Mouse (Mus musculus) neural tube, embryonic 11.5 days (tissue): ENCODE measurements around the gene 4930539E08Rik. TPM values are rescaled to one million over a fixed set of nuclear protein-coding genes. Genes with fewer than 3 reads are reported as not detected.

ENCODE experiments used
- polyA plus RNA-seq: library from polyadenylated mRNA; unstranded; fragments of >200 nt; fragmentation: Nextera tagmentation; extraction: Ambion mirVana; gene quantifications from 2 replicates; pipeline ENCODE4 v1.2.1, GENCODE M21; 2014

Gene 4930539E08Rik
- polyA plus RNA-seq, 1 experiment from 2014 or later, result 0.15 TPM

Other genes with a start within 250 kb of the 4930539E08Rik start
- 0.62 and 0.80 TPM in 2 replicates for gene Slc26a8, start 225.1 kb downstream of the 4930539E08Rik start, polyA plus RNA-seq
- gene Mapk14, start 224.0 kb downstream of the 4930539E08Rik start, polyA plus RNA-seq, result 46.6 and 52.5 TPM in 2 replicates
- gene AC170998.1, start 189.2 kb downstream of the 4930539E08Rik start, polyA plus RNA-seq, result 0.95 and 1.1 TPM in 2 replicates
- 1.8 and 2.7 TPM in 2 replicates for gene Mapk13, start 146.0 kb downstream of the 4930539E08Rik start, polyA plus RNA-seq
- gene Brpf3, start 114.2 kb downstream of the 4930539E08Rik start, polyA plus RNA-seq, result 9.0 and 9.3 TPM in 2 replicates
- not detected in 2 replicates for gene Pnpla1, start 56.9 kb downstream of the 4930539E08Rik start, polyA plus RNA-seq
- gene Pxt1, start 28.5 kb upstream of the 4930539E08Rik start, polyA plus RNA-seq, result not detected in 2 replicates
- 109 and 118 TPM in 2 replicates for gene Kctd20, start 36.6 kb upstream of the 4930539E08Rik start, polyA plus RNA-seq
- gene Stk38, start 92.7 kb upstream of the 4930539E08Rik start, polyA plus RNA-seq, result 141 and 145 TPM in 2 replicates
- 784 and 802 TPM in 2 replicates for gene Srsf3, start 117.3 kb upstream of the 4930539E08Rik start, polyA plus RNA-seq
- 35.0 and 45.3 TPM in 2 replicates for gene Cdkn1a, start 175.7 kb upstream of the 4930539E08Rik start, polyA plus RNA-seq
- gene Rab44, start 198.8 kb upstream of the 4930539E08Rik start, polyA plus RNA-seq, result 0.39 and 0.44 TPM in 2 replicates